Mouse (Mus musculus): ENCODE measurements at regions not wholly inside any gene's neighbourhood (a gene's known extent, or its start where the extent isn't known, plus 50 kb on each side); places are given as distances from the start of the nearest gene placed in this dataset.

- ATAC-seq, result no peak
- H3K36me3 ChIP-seq (ENCODE audit: control insufficient read depth, insufficient read depth), result no peaks in the 10 kb centered on the region
- no peaks in the 10 kb centered on the region for H3K9me3 ChIP-seq (ENCODE audit: control insufficient read depth)
- no peak overlapping the region for H3K9ac ChIP-seq (ENCODE audit: low read depth, low read length)
- H3K27ac ChIP-seq (ENCODE audit: low read depth, low read length), result no peak overlapping the region
- no peaks in the 10 kb centered on the region for H3K4me1 ChIP-seq (replicated peaks; ENCODE audit: control insufficient read depth, insufficient read depth, low read length)
- TF ChIP-seq CTCF (IDR thresholded peaks at IDR 0.05; ENCODE audit: low read depth), result no peak
- H3K4me2 ChIP-seq (replicated peaks; ENCODE audit: low read depth), result no peak overlapping the region
- no peak overlapping the region for H3K4me3 ChIP-seq (ENCODE audit: low read depth, low read length)
- 93% methylated on average over 5 of the region's 5 CpGs for WGBS
- no peaks in the 10 kb centered on the region for H3K27me3 ChIP-seq (replicated peaks; ENCODE audit: control insufficient read depth, insufficient read depth, low read length)
Measured at GRCm38 (mm10) chr4:82089657-82090056, 615.9 kb downstream of the Nfib start.

GRCm38 (mm10) chr4:82083519-82083918, 622.0 kb downstream of the Nfib start:
- no peak for TF ChIP-seq CTCF (IDR thresholded peaks at IDR 0.05; ENCODE audit: low read depth)
- Histone ChIP-seq H3K4me2 (replicated peaks; ENCODE audit: low read depth) (no peak overlapping the region), H3K27me3 (replicated peaks; ENCODE audit: control insufficient read depth, insufficient read depth, low read length) (no peaks in the 10 kb centered on the region), H3K4me3 (ENCODE audit: low read depth, low read length) (no peak overlapping the region), H3K36me3 (ENCODE audit: control insufficient read depth, insufficient read depth) (no peaks in the 10 kb centered on the region), H3K4me1 (replicated peaks; ENCODE audit: control insufficient read depth, insufficient read depth, low read length) (no peaks in the 10 kb centered on the region), H3K9me3 (ENCODE audit: control insufficient read depth) (no peaks in the 10 kb centered on the region), H3K27ac (ENCODE audit: low read depth, low read length) (no peak overlapping the region), H3K9ac (ENCODE audit: low read depth, low read length) (no peak overlapping the region)
- ATAC-seq, result no peak
- WGBS, result 89% methylated on average over 2 of the region's 2 CpGs

GRCm38 (mm10) chr4:82068050-82068449, 625.4 kb upstream of the Mpdz start:
- 66% methylated on average over 3 of the region's 3 CpGs for WGBS
- no peak for ATAC-seq
- no peak overlapping the region for H3K4me2 ChIP-seq (replicated peaks; ENCODE audit: low read depth)
- H3K4me1 ChIP-seq (replicated peaks; ENCODE audit: control insufficient read depth, insufficient read depth, low read length), result no peaks in the 10 kb centered on the region
- H3K27ac ChIP-seq (ENCODE audit: low read depth, low read length), result no peak overlapping the region
- no peak for TF ChIP-seq CTCF (IDR thresholded peaks at IDR 0.05; ENCODE audit: low read depth)
- H3K9me3 ChIP-seq (ENCODE audit: control insufficient read depth), result no peaks in the 10 kb centered on the region
- H3K4me3 ChIP-seq (ENCODE audit: low read depth, low read length), result no peak overlapping the region
- no peaks in the 10 kb centered on the region for H3K27me3 ChIP-seq (replicated peaks; ENCODE audit: control insufficient read depth, insufficient read depth, low read length)
- no peaks in the 10 kb centered on the region for H3K36me3 ChIP-seq (ENCODE audit: control insufficient read depth, insufficient read depth)
- no peak overlapping the region for H3K9ac ChIP-seq (ENCODE audit: low read depth, low read length)

DNA sequence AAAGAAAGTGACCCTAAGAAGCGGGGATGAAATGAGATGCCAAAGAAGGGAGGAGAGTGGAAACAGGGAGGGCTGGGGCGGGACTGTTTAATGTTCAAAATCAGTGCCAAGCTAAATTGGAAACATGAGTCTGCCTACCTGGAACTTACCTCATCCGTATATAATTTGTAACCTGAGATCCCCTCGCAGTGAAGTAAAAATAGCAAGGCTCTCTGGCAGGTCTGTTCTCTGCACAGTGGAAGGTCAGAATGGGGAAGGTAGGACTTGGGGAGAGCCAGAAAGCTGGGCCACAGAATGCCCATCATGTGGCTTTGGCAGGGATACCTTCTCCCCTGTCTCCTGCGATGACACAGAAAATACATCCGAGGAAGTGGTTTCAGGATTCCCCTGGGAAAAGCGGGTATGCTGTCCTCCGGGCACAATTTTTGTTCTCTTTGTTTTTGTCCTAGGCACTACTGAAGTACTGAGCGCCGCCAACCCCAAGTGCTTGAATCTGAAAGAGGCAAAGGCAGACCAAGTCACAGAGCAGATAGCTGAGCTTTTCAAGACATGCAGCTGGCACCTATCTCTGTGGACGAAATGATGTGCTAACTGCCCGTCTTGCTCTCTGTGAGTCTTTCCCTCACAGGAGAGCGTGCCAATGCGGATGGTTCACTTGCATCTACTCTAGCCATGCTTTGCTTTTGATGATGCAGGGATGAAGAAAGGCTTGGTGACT, 623.2 kb upstream of the Mpdz start:
- Histone ChIP-seq H3K27ac (ENCODE audit: low read depth, low read length) (no peak overlapping the region), H3K9me3 (ENCODE audit: control insufficient read depth) (no peaks in the 10 kb centered on the region), H3K27me3 (replicated peaks; ENCODE audit: control insufficient read depth, insufficient read depth, low read length) (no peaks in the 10 kb centered on the region), H3K4me2 (replicated peaks; ENCODE audit: low read depth) (no peak overlapping the region), H3K4me1 (replicated peaks; ENCODE audit: control insufficient read depth, insufficient read depth, low read length) (no peaks in the 10 kb centered on the region), H3K4me3 (ENCODE audit: low read depth, low read length) (no peak overlapping the region), H3K36me3 (ENCODE audit: control insufficient read depth, insufficient read depth) (no peaks in the 10 kb centered on the region), H3K9ac (ENCODE audit: low read depth, low read length) (no peak overlapping the region)
- 68% methylated on average over 14 of the region's 14 CpGs for WGBS
- no peak for TF ChIP-seq CTCF (IDR thresholded peaks at IDR 0.05; ENCODE audit: low read depth)
- ATAC-seq, result no peak

DNA sequence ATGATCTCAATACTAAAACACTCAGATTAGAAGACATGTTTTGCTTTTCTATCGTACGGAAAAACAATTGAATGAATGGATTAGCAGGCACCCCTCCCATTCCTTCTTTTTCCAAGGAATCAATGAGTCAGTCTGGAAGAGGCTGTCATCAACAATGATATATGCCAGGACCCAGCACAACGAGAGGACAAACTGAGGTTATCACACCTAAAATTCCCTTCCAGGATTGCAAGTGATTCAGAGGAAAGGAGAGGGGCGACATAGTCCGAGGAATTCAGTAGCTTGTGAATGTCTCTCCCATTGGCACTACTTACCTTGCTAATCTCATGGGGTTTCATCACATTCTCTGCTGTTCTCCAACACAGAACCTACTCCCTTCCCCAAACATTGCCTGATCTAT, 620.1 kb upstream of the Mpdz start:
- Histone ChIP-seq H3K36me3 (ENCODE audit: control insufficient read depth, insufficient read depth) (no peaks in the 10 kb centered on the region), H3K27me3 (replicated peaks; ENCODE audit: control insufficient read depth, insufficient read depth, low read length) (no peaks in the 10 kb centered on the region), H3K4me2 (replicated peaks; ENCODE audit: low read depth) (no peak overlapping the region), H3K4me3 (ENCODE audit: low read depth, low read length) (no peak overlapping the region), H3K9me3 (ENCODE audit: control insufficient read depth) (no peaks in the 10 kb centered on the region), H3K9ac (ENCODE audit: low read depth, low read length) (no peak overlapping the region), H3K4me1 (replicated peaks; ENCODE audit: control insufficient read depth, insufficient read depth, low read length) (no peaks in the 10 kb centered on the region), H3K27ac (ENCODE audit: low read depth, low read length) (no peak overlapping the region)
- no peak for TF ChIP-seq CTCF (IDR thresholded peaks at IDR 0.05; ENCODE audit: low read depth)
- ATAC-seq, result no peak
- 78% methylated on average over 5 of the region's 5 CpGs for WGBS

GRCm38 (mm10) chr4:82056671-82057070, 614.1 kb upstream of the Mpdz start:
- Histone ChIP-seq H3K9me3 (ENCODE audit: control insufficient read depth) (no peaks in the 10 kb centered on the region), H3K4me1 (replicated peaks; ENCODE audit: control insufficient read depth, insufficient read depth, low read length) (no peaks in the 10 kb centered on the region), H3K9ac (ENCODE audit: low read depth, low read length) (no peak overlapping the region), H3K27me3 (replicated peaks; ENCODE audit: control insufficient read depth, insufficient read depth, low read length) (no peaks in the 10 kb centered on the region), H3K4me3 (ENCODE audit: low read depth, low read length) (no peak overlapping the region), H3K36me3 (ENCODE audit: control insufficient read depth, insufficient read depth) (no peaks in the 10 kb centered on the region), H3K27ac (ENCODE audit: low read depth, low read length) (no peak overlapping the region), H3K4me2 (replicated peaks; ENCODE audit: low read depth) (no peak overlapping the region)
- no peak for ATAC-seq
- TF ChIP-seq CTCF (IDR thresholded peaks at IDR 0.05; ENCODE audit: low read depth), result no peak
- WGBS, result 87% methylated on average over 1 of the region's 1 CpGs

GRCm38 (mm10) chr4:82048171-82048570, 605.6 kb upstream of the Mpdz start:
- no peak overlapping the region for H3K9ac ChIP-seq (ENCODE audit: low read depth, low read length)
- WGBS, result 94% methylated on average over 2 of the region's 2 CpGs
- no peak overlapping the region for H3K4me3 ChIP-seq (ENCODE audit: low read depth, low read length)
- no peaks in the 10 kb centered on the region for H3K4me1 ChIP-seq (replicated peaks; ENCODE audit: control insufficient read depth, insufficient read depth, low read length)
- H3K9me3 ChIP-seq (ENCODE audit: control insufficient read depth), result no peaks in the 10 kb centered on the region
- no peak for TF ChIP-seq CTCF (IDR thresholded peaks at IDR 0.05; ENCODE audit: low read depth)
- H3K4me2 ChIP-seq (replicated peaks; ENCODE audit: low read depth), result no peak overlapping the region
- no peaks in the 10 kb centered on the region for H3K27me3 ChIP-seq (replicated peaks; ENCODE audit: control insufficient read depth, insufficient read depth, low read length)
- no peaks in the 10 kb centered on the region for H3K36me3 ChIP-seq (ENCODE audit: control insufficient read depth, insufficient read depth)
- no peak overlapping the region for H3K27ac ChIP-seq (ENCODE audit: low read depth, low read length)
- ATAC-seq, result no peak
